Mouse (Mus musculus) heart, embryonic 13.5 days (tissue): ENCODE data around the gene Jade2. TPM values are rescaled to one million over a fixed set of nuclear protein-coding genes. Genes with fewer than 3 reads are reported as not detected.

Experiments
- ATAC-seq: fragments of 200-750 bp; cut with Nextera tagmentation; 2 replicates; pipeline ENCODE4 v1.8.0; 2017; ENCODE audit warnings: moderate TSS enrichment; ENCODE audit not compliant: insufficient number of reproducible peaks, low FRiP score, low TSS enrichment; ENCODE audit errors: extremely low read depth
- H3K27ac ChIP-seq: fragments of 300-500 bp; sonication (generic); replicated peaks from 2 replicates; pipeline ENCODE4 v1.5.1; 2015; ENCODE audit warnings: moderate library complexity, mild to moderate bottlenecking, inconsistent platforms
- H3K27me3 ChIP-seq: fragments of 300-500 bp; sonication (generic); replicated peaks from 2 replicates; pipeline ENCODE4 v1.6.1; 2015; ENCODE audit warnings: mild to moderate bottlenecking, inconsistent platforms
- H3K36me3 ChIP-seq: fragments of 300-500 bp; sonication (generic); 2 replicates; pipeline ENCODE4 v1.6.1; 2015; ENCODE audit warnings: mild to moderate bottlenecking, inconsistent platforms
- H3K4me1 ChIP-seq: fragments of 300-500 bp; sonication (generic); 2 replicates; pipeline ENCODE4 v1.6.1; 2015; ENCODE audit warnings: inconsistent platforms
- H3K4me2 ChIP-seq: fragments of 300-500 bp; sonication (generic); 2 replicates; pipeline ENCODE4 v1.6.1; 2015; ENCODE audit warnings: inconsistent platforms, mild to moderate bottlenecking, moderate library complexity
- H3K4me3 ChIP-seq: fragments of 300-500 bp; sonication (generic); 2 replicates; pipeline ENCODE4 v1.5.1; 2015; ENCODE audit warnings: moderate library complexity, mild to moderate bottlenecking, inconsistent platforms
- H3K9ac ChIP-seq: fragments of 300-500 bp; sonication (generic); 2 replicates; pipeline ENCODE4 v1.6.1; 2015; ENCODE audit warnings: inconsistent platforms, mild to moderate bottlenecking, moderate library complexity
- H3K9me3 ChIP-seq: fragments of 300-500 bp; sonication (generic); 2 replicates; pipeline ENCODE4 v1.6.1; 2016; ENCODE audit warnings: inconsistent platforms
- WGBS: fragments of 180-500 bp; shearing (Covaris S2); methylation state at CpG from one replicate; pipeline ENCODE4 v1.1.7; 2015; ENCODE audit warnings: mixed read lengths; 5-methylcytosine and 5-hydroxymethylcytosine counted together
- polyA plus RNA-seq: library from polyadenylated mRNA; unstranded; fragments of >200 nt; fragmentation: Nextera tagmentation; extraction: Ambion mirVana; gene quantifications from 2 replicates; pipeline ENCODE4 v1.2.1, GENCODE M21; 2015

The Jade2 gene
- polyA plus RNA-seq, 1 experiment from 2014 or later = 0.78 TPM

DNA sequence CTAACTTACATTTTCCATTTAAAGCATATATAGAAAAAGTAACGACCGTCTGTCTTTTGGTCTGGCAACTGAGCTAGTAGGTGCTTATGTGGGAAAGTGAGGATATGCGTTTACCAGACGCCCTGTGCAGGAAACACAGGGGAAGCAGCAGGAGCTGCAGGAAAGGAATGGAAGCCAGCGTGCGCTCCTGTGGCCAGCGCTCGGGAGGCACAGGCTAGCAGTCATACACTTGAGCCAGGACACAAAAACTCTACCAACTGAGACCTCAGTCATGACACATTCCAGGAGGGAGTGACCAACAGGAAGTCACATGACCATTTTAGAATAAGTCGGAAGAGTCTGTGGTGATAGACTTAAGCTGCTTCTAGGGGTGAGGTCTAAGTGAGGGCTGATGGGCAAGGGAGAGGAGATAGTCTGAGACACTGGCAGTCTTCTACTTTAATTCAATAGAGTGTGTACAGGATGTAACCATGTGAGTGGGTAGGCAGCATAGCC is 76.6 kb downstream of the Jade2 start:
- WGBS = 77% methylated on average over 9 of the region's 9 CpGs
- no peaks in the 10 kb centered on the region for H3K27me3 ChIP-seq
- ATAC-seq = no peak
- H3K27ac ChIP-seq = no peak overlapping the region
- H3K4me1 ChIP-seq = peaks cover 5% of the 10 kb centered on the region; the same call in 1 of the 2 replicates
- no peak overlapping the region for H3K4me3 ChIP-seq
- H3K9me3 ChIP-seq = peaks cover under 1% of the 10 kb centered on the region; the same call in 1 of the 2 replicates
- H3K36me3 ChIP-seq = peaks cover 59% of the 10 kb centered on the region
- no peak overlapping the region for H3K4me2 ChIP-seq
- no peak overlapping the region for H3K9ac ChIP-seq

- Histone ChIP-seq H3K4me3 (no peak overlapping the region), H3K9me3 (no peaks in the 10 kb centered on the region), H3K4me1 (peaks cover 5% of the 10 kb centered on the region; the same call in 1 of the 2 replicates), H3K27me3 (no peaks in the 10 kb centered on the region), H3K36me3 (peaks cover 33% of the 10 kb centered on the region), H3K9ac (no peak overlapping the region), H3K4me2 (no peak overlapping the region), H3K27ac (no peak overlapping the region)
- ATAC-seq = no peak
- 90% methylated on average over 5 of the region's 5 CpGs for WGBS
Observed at GRCm38 (mm10) chr11:51777478-51777877, 80.0 kb downstream of the Jade2 start.

- no peak overlapping the region for H3K9ac ChIP-seq
- WGBS = 85% methylated on average over 3 of the region's 3 CpGs
- H3K27ac ChIP-seq = no peak overlapping the region
- no peak overlapping the region for H3K4me3 ChIP-seq
- no peaks in the 10 kb centered on the region for H3K9me3 ChIP-seq
- H3K36me3 ChIP-seq = peaks cover 13% of the 10 kb centered on the region
- no peak for ATAC-seq
- no peaks in the 10 kb centered on the region for H3K27me3 ChIP-seq
- H3K4me2 ChIP-seq = no peak overlapping the region
- no peaks in the 10 kb centered on the region for H3K4me1 ChIP-seq
Observed at GRCm38 (mm10) chr11:51775507-51775906, 81.9 kb downstream of the Jade2 start.

- Histone ChIP-seq H3K27ac (no peak overlapping the region), H3K9ac (no peak overlapping the region), H3K4me3 (no peak overlapping the region), H3K36me3 (no peaks in the 10 kb centered on the region), H3K27me3 (no peaks in the 10 kb centered on the region), H3K9me3 (no peaks in the 10 kb centered on the region), H3K4me1 (peaks cover 30% of the 10 kb centered on the region), H3K4me2 (no peak overlapping the region)
- WGBS = 62% methylated on average over 5 of the region's 5 CpGs
- no peak for ATAC-seq
Observed at GRCm38 (mm10) chr11:51768296-51768695, 89.2 kb downstream of the Jade2 start.

DNA sequence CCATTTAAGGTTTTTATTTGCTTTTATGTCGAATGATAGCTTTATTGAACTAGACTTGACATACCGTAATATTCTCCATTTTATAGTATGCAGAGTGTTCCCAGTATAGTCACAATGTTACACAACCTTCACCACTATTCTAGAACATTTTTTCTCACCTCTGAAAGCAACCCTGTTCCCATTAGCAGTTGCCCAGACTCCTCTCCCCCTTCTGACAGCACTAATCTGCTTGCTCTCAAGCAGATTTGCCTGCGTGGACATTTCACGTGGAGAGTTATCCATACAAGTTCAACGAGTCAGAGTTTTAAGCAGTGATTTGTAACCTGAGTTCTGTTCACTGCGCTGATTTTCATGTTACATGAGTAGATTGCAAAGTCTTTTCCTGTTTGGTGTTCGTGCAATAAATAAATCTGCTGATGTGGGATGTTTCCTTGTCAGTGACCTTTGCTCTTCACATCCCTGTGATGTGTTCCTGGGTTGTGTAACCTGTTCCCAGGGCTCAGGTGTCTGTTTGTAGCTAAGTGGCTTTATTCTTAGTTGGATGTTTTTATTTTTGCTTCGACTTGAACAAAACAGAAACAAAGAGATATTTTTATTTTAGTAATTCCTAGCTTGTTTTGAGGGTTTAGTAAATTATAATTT is 89.8 kb downstream of the Jade2 start:
- Histone ChIP-seq H3K4me1 (peaks cover 35% of the 10 kb centered on the region), H3K9ac (no peak overlapping the region), H3K4me3 (no peak overlapping the region), H3K27me3 (no peaks in the 10 kb centered on the region; the same call in 1 of the 2 replicates), H3K36me3 (no peaks in the 10 kb centered on the region), H3K9me3 (no peaks in the 10 kb centered on the region), H3K27ac (no peak overlapping the region), H3K4me2 (no peak overlapping the region)
- WGBS = 69% methylated on average over 8 of the region's 8 CpGs
- no peak for ATAC-seq

DNA sequence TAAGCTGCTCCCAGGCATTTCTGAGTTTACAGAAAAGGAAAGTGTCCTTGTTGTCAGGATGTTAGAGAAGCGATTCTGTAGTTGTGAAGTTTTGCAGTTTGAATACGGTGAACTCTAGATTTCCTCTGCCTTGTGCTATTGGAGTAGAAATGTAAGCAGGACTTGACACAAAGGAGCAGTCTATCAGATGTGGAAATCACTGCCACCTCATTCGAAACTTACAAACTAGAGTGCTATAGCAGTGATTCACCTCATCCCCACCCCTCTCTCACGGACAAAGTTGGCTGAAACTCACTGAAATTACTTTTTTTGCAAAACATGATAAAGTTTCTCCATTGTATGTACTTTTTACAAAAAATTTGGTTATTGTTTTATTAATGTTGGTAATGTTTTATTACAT is 92.6 kb downstream of the Jade2 start:
- Histone ChIP-seq H3K9ac (no peak overlapping the region; the same call in 1 of the 2 replicates), H3K4me1 (peaks cover 35% of the 10 kb centered on the region), H3K4me2 (peak overlapping the region; percentile 94), H3K27me3 (peaks cover 9% of the 10 kb centered on the region), H3K36me3 (no peaks in the 10 kb centered on the region), H3K4me3 (peak overlapping the region; percentile 98), H3K27ac (no peak overlapping the region), H3K9me3 (no peaks in the 10 kb centered on the region)
- WGBS = 80% methylated on average over 4 of the region's 4 CpGs
- no peak for ATAC-seq

DNA sequence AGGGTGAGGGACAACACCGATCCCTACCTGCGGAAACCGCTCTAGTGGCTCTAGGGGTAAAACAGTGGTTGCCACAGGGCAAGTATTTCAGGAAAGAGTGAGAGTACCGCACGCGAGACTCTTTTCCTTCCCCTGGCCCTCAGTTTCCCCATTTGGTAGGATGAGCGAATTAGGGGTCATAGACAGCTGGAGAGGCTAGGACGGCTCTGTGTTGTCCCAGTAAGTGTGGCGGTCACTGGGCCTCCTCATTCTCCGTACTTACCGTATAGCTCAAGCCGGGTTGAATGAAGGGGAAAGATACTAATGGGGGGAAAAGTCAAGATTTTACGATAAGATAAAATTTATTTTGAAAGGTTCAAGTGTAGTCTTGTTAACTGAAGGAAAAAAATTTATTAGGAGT is 93.5 kb downstream of the Jade2 start:
- peak overlapping the region; percentile 97 for H3K9ac ChIP-seq
- H3K4me1 ChIP-seq = peaks cover 35% of the 10 kb centered on the region
- peak overlapping the region; percentile 98 for H3K4me3 ChIP-seq
- H3K36me3 ChIP-seq = no peaks in the 10 kb centered on the region
- ATAC-seq = no peak
- H3K4me2 ChIP-seq = peak overlapping the region; percentile 94
- no peak overlapping the region for H3K27ac ChIP-seq
- WGBS = 5% methylated on average over 13 of the region's 13 CpGs
- no peaks in the 10 kb centered on the region for H3K9me3 ChIP-seq
- peaks cover 9% of the 10 kb centered on the region for H3K27me3 ChIP-seq

Other genes starting within 250 kb of the Jade2 start
- gene Nhp2, start 237.9 kb downstream of the Jade2 start, polyA plus RNA-seq = 101 and 102 TPM in 2 replicates
- 31.0 and 33.5 TPM in 2 replicates for gene Rmnd5b, start 221.8 kb downstream of the Jade2 start, polyA plus RNA-seq
- 12.7 and 14.1 TPM in 2 replicates for gene N4bp3, start 206.8 kb downstream of the Jade2 start, polyA plus RNA-seq
- gene D930048N14Rik, start 206.7 kb downstream of the Jade2 start, polyA plus RNA-seq = 0.86 and 0.94 TPM in 2 replicates
- 60.8 and 67.6 TPM in 2 replicates for gene 0610009B22Rik, start 168.8 kb downstream of the Jade2 start, polyA plus RNA-seq
- 9.9 and 10.3 TPM in 2 replicates for gene Sec24a, start 94.0 kb downstream of the Jade2 start, polyA plus RNA-seq
- 133 TPM in 2 replicates for gene Sar1b, start 94.0 kb downstream of the Jade2 start, polyA plus RNA-seq
- gene Cdkn2aipnl, start 110.0 kb upstream of the Jade2 start, polyA plus RNA-seq = 63.8 and 71.9 TPM in 2 replicates
- gene Ube2b, start 143.1 kb upstream of the Jade2 start, polyA plus RNA-seq = 246 and 268 TPM in 2 replicates
- 6.5 and 7.8 TPM in 2 replicates for gene Cdkl3, start 146.6 kb upstream of the Jade2 start, polyA plus RNA-seq
- 64.2 and 68.9 TPM in 2 replicates for gene Ppp2ca, start 241.0 kb upstream of the Jade2 start, polyA plus RNA-seq